Mouse (Mus musculus) frontal cortex, adult 2 months (tissue): ENCODE data around the gene Itpr1. TPM values are rescaled to one million over a fixed set of nuclear protein-coding genes. Genes with fewer than 3 reads are reported as not detected.
"Not testable (repeated sequence)": the region's sequence is repeated elsewhere in the genome, so short reads cannot be mapped to it uniquely, and the experiment has no call there.

Source experiments
- DNase-seq, 2 experiments: peaks; one replicate each; pipeline ENCODE4 v3.0.0; 2022; ENCODE audit warnings: low spot score in 1 of 2; ENCODE audit errors: extremely low spot score in 1 of 2
- polyA plus RNA-seq: library from polyadenylated mRNA; depleted of rRNA; stranded (reverse); fragments of >200 nt; gene quantifications from 2 replicates; pipeline ENCODE4 v1.2.3, GENCODE M21; 2012; rRNA removed

The Itpr1 gene
- polyA plus RNA-seq, 1 experiment, result 128 TPM

DNA sequence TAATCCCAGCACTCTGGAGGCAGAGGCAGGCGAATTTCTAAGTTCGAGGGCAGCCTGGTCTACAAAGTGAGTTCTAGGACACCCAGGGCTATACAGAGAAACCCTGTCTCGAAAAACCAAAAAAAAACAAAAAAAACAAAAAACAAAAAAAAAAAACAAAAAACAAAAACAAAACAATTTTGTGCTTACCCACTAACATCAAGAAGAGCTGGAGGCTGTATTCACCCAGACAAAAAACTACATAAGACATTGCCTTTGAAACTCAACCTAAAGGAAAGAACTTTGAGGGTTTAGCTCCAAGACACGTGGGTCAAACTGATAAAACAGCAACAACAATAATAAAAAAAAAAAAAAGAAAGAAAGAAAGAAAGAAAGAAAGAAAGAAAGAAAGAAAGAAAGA is 346.3 kb downstream of the Itpr1 start:
- DNase-seq, result not testable (repeated sequence)

DNA sequence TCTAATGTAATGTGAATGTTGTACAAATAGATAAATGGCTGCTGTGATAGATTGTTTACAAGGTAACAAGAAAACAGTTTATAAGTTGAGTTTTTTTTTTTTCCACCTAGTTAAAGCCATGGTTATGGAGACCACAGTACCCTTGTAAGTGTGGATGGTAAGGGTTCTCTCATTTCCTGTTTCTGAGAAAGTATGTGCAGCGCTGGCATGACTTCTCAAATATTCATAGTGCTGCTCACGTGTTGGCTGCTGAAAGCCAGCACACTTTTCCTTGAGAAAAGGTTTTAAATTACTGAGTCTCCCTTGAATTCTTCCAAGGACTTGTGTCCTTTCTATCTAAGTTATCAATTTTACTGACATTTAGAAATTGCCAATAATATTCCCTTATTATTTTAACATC is 350.1 kb downstream of the Itpr1 start:
- no peak for DNase-seq

DNA sequence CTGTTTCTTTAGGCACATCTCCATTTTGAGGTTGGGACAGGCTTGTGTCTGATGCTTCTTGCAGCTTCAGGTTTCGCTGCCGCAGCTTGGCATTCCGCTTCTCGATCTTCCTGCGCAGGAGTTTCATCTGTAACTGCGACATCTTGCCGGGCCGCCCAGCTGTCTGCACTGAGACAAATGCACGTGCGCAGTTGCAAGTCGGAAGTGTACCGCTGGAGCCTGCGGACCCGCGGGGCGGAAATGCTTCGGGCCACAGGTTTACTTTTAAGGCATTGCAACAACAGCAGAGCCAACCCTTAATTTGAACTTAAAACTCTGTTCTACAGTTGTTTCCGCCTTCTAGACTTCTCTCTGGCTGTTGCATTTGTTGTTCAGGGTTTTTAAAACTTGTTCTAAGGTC is 352.6 kb downstream of the Itpr1 start:
- DNase-seq, result not testable (repeated sequence)

DNA sequence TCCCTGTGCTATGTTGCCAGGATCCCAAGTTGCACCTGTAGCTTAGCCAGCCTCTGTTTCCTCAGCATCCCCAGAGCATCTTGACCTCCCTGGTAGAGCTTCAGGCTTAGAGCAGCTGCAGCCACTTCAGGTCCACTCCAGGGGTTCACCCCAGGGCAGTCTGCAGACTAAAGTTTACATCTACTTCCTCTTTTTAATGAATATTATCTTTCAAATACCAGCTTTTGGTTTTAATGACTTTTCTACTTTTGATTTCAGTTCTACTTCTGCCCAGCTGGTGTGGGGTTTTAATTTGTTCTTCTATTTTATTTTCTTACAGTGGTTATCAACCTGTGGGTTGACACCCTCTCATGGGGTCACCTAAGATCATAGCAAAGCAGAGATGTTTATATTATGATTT is 353.7 kb downstream of the Itpr1 start:
- no peak for DNase-seq

DNA sequence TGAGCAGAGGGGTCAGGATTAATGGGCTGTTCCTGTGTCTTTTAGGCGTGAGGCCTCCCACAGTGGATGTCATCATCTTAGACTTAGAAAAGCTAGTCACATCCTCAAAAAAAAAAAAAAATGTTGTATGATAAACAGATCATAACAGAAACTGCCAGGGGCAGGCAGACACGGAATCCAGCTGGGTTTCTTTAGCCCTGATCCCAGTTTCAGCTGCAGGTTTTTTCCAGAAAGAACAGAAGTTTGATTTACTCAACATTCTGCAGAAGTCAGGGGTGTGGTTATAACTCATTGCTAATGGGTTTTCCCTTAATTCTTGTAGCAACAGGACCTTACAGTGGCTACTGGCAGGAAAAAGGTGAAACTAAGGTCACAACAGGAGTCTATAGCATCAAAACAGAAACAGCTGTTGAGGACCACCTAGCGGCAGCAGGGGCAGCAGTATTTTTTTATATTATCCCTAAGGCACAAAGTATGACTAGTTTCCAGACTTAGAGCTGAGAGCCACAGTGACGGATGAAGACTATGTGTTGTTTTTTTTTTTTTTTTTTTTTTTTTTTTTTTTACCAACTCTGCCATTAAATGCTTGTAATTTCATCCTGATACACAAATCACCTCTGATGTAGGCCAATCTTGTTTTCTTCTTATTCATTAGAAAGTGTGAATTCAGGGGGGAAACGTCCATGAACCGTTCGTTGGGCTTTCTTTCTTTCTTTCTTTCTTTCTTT is 356.7 kb downstream of the Itpr1 start:
- no peak for DNase-seq

DNA sequence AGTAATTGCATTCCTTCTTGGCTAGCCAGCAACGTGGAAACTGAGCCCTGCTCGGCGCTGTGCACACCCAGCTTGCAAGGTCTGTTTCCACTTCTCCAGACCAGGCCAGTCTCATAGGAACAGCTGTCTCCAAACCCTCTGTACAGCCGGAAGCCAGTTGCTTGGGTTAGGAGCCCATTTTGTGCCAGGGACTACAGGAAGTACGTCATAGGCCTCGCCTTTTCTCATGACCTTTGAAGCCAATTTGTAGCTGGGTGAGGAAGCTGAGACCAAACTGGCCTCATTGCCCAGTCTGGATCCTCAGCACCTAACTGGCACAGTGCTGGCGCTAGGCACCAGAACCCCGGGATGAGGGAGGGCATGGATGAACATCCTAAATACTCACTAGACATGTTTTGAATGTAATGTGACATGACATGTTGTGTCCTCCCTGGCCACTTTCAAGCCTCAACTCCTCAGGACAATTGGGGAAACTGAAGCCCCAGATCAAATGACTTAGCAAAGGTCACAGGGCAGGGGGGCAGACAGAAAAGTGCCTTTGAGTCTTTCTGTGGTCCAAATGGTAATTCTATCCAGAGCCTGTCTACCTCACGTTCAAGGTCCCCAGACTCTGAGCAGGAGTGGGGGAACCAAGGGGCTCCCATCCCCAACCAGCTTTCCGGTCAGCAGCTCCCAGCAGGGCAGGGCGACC is 357.6 kb downstream of the Itpr1 start:
- no peak for DNase-seq

DNA sequence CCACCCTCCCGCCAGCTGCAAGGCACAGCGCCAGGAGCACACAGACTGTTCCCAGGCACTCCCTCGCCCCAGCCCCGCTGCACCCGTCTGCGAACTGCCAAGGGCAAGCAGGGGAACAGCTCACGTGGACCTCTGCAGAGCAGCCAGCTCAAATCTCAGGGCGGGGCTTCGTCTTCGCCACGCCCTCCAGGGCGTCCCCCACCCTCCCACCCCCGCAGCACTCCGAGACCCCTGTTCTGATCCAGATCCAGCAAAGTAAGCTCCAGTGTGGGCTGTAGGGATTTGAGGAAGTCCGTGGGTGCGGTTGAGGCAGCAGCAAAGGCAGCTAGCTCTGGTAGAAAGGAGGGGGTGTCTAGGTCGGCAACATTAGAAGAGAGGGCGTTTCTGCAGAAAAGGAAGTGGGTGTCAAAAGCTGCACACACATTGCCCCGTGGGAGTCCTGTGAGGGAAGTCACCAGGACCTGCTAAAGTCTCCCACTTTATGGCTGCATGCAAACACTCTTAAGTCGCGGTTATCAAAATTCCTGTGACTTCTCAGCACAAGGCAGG is 358.2 kb downstream of the Itpr1 start:
- DNase-seq, result peak; percentile 45 to 74

DNA sequence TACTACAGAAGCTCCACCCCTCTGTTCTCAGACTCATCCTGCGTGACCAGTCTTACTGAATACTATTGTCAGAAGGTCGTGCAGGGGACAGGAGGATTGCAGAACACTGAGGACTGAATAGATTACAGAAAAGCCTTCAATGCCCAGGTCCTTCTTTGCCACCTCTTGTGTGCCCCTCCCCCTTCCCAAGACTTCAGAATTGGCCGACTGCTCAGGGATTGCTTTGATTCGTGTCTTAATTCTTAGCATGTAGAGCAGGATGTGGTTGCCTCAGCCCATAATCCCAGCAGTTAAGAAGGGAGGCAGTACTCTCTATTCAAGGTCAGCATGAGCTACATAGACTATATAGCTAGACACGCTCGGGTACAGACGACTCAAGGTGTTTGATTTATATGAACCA is 359.8 kb downstream of the Itpr1 start:
- DNase-seq, result no peak

DNA sequence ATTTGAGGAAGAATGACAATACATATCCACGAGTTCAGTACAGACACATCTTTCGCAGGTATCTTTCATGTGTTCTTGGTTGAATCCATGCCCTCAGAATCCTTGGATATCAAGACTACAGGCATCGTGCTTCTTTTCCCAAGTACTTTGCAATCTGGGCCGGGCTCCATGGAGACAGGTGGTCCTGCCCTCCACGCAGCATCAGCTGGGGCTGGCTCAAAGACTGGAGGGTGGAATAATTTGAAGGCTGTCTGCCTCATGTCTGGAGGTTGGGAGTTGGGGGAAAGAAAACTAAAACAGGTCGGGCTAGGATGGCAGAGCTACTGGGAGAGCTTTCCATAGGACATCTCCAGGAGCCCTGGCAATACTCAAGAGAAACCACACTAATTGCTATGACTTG is 364.2 kb downstream of the Itpr1 start:
- DNase-seq, result peak in 1 of 2 experiments; percentile 68

DNA sequence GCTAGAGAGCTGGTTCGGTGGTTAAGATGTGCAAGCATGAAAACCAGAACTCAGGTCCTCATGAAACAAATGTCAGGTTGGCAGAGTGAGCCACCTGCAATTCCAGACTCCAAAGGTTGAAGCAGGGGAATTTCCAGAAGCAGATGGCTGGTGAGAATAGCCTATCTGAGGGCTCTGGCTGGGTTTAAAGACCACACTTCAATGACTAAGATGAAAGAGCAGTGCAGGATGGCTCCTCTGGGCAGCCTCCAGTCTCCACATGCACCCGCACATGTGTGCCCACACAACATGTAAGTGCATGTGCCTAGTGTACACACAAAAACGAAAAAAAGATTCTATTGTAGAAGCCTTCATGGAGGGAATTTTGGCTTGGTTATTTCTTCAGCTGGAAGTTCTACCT is 375.5 kb downstream of the Itpr1 start:
- no peak for DNase-seq

DNA sequence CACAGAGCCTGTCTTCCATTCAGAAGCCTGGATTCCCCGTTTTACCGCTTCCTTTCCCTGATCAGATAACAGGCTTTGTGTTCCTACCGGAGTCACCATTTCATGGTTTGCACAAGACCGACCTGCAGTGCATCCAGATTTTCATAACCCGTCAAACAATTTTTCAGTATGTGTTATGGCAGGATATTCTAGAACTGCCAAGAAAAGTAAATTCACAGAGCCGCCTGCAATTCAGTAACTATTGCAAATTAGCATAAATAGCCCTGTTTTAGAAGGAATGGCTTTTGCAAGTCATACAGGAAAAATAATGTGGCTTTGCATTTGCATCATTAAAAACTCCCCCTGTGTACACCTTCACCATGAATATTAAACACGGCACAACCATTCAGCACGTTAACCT is 379.3 kb downstream of the Itpr1 start:
- DNase-seq, result no peak

DNA sequence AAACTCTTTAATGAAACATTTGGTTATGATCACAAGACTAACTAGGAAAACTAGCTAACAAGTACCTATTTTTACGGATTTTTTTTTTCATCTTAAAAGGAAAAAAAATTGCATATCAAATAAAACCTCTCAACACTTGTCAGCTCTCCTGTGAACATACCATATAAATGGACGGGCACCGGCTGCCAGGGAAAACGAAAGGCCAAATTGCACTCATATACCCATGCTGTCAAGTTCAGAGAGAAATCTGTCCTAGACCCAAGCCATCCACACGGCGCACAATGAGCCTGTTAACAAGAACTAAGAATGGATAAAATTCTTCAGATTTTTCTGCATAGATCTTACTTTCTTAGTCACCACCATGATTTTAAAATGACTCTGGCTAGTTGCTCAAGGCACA is 379.7 kb downstream of the Itpr1 start:
- DNase-seq, result no peak

DNA sequence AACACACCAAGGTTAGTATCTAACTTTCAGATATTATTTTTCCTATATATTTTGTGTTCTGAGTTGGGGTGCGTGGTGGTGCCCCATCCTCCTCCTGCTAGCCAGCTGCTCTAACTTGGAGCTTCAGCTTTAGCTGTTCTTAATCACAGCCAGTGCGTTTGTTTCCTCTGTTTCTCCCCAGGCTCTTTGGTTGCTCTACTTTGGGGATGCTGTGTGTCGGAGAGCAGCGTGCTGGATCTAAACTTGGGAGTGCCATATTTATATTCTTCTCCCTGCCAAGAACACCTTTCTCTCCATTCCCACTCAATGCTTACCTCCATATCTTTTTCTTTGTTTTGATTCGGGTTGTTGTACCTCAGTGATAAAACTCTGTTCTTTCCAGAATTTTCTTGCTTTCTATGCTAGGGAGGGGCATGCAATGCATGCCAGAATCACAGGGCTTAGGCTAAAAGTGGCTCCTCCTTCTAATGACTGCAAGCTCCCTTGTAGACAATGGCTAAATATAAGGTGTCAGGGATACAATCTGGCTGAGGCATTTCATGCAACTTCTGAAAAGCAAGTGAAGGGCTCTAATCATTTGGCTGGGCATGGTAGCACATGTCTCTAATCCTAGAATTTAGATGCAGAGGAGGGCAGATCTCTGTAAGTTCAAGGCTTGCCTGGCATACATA is 381.4 kb downstream of the Itpr1 start:
- DNase-seq, result no peak

DNA sequence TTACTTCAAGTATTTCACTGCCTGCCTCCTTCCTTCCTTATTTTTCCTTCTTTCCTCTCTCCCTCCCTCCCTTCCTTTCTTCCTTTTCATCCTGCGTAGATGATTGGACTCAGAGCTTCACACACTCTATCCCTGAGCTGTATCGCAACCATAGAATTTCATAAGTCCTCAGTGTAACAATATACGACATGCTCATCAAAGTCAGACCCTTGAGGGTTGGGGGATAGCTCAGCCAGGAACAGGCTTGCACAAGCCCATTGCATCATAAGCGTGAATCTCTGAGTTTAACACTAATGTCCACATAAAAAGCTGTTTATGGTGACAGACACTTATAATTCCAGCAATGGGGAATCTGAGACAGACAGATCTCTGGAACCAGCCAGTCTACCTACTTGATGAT is 385.8 kb downstream of the Itpr1 start:
- no peak for DNase-seq

DNA sequence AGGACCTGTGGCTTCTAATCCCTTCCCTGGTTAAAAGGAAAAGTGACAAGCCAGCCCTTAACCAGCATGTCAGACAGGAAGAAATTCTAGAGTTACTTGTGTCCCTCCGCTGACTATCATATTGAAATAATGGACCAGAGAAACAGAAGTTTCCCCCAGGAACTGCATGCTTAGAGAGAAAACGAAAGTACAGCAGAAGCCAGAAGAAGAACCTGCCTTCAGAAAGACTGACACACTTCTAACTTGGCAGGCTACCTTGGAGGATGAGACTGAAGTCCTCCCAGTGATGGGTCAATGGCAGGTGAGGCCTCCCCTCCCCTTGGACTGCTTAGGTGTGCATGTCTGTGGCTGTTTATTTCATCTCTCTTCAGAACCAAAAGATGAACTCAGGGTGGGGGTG is 386.4 kb downstream of the Itpr1 start:
- no peak for DNase-seq

Other genes with a start within 250 kb of the Itpr1 start
- gene Setmar, start 148.1 kb upstream of the Itpr1 start, polyA plus RNA-seq, result 7.9 and 9.3 TPM in 2 replicates
- 15.9 and 18.7 TPM in 2 replicates for gene Sumf1, start 27.5 kb upstream of the Itpr1 start, polyA plus RNA-seq